Comparison of ENCODE assay signal across 11 mouse cellular contexts in the genomic region with DNA sequence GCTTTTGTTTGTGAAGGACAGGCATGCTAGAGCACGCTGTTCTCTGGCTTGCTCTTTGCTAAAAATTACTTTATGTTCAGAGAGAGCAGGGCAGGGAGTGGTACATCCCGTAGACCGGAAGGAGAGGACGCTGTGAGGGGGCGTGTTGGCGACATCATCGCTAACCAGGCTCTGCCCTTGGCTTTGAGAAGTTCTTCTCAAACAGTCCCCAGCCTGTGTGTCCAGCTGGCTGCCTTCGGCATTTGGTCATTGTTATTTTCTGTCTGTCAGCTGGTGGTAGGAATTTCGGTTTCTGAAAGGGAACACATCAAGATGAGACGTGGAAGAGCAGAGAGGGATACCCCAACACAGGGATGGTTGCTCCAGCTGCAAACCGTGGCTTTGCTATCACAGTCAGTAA. TPM values are rescaled to one million over a fixed set of nuclear protein-coding genes. Genes with fewer than 3 reads are reported as not detected.
DNase-seq lines count a peak whose midpoint lies in the region; ATAC-seq and TF ChIP-seq lines count a peak whose summit lies in the region.
"Had no signal": no experiment of that assay in that cellular context is flagged by ENCODE, and none has a peak within 500 bp of the region (broad histone marks: within the 10 kb centered on the region; RNA-seq: fewer than 3 reads in every experiment).

No protein-coding gene starts in this region.

- DNase-seq in gastrocnemius, adult 2 months, result peak; percentile 56
- no peak for DNase-seq in gastrocnemius, postnatal 10 days
- DNase-seq in brain, adult 2 months (ENCODE audit: low read depth, low spot score), result peak; percentile 39
- DNase-seq in lung, postnatal 14 days, result peak; percentile 61
- DNase-seq in cerebellum, adult 11 months, result no peak
- DNase-seq in left cerebral cortex, adult 11 months (ENCODE audit: low spot score), result no peak
- DNase-seq: cerebellum, adult 2 months had no signal

- H3K9ac ChIP-seq in heart, embryonic 16.5 days (ENCODE audit: low read length), result peak overlapping the region; percentile 53

- H3K27ac ChIP-seq in gastrocnemius, adult 2 months, result peak overlapping the region; percentile 2; the same call in 1 of the 2 replicates
- peak overlapping the region; percentile 32 for H3K27ac ChIP-seq in heart, embryonic 16.5 days (ENCODE audit: low read length)
- H3K27ac ChIP-seq: macrophage had no signal

- H3K4me1 ChIP-seq in heart, embryonic 16.5 days (ENCODE audit: control insufficient read depth, insufficient read depth, low read length), result peaks cover 25% of the 10 kb centered on the region

- peaks cover 4% of the 10 kb centered on the region for H3K9me3 ChIP-seq in heart, embryonic 16.5 days (replicated peaks; ENCODE audit: control insufficient read depth, low read length)

- intact Hi-C loops in gastrocnemius, adult 2 months (cut with DNase I), result loop anchor here (5.0 kb wide), 1 partner anchor 79 kb away; the partner anchor contains the start of gene Appl2

- no peaks in the 10 kb centered on the region for H3K36me3 ChIP-seq in heart, embryonic 16.5 days (ENCODE audit: control insufficient read depth, insufficient read depth)

- H3K4me3 ChIP-seq in gastrocnemius, adult 2 months, result peak overlapping the region; percentile 43
- peak overlapping the region; percentile 6; the same call in 1 of the 2 replicates for H3K4me3 ChIP-seq in heart, embryonic 16.5 days (ENCODE audit: low read length)
- H3K4me3 ChIP-seq: erythroblast, embryonic 14.5 days had no signal

- ATAC-seq in heart, embryonic 16.5 days (replicated peaks; ENCODE audit: extremely low read depth, insufficient read depth, low FRiP score), result no peak
- ATAC-seq in megakaryocyte progenitor cell, adult 5-6 weeks (replicated peaks; ENCODE audit: poor library complexity), result no peak

- no peaks in the 10 kb centered on the region for H3K27me3 ChIP-seq in heart, embryonic 16.5 days (ENCODE audit: control insufficient read depth, insufficient read depth, low read length)

- WGBS in heart, embryonic 16.5 days, result 42% methylated on average over 11 of the region's 11 CpGs

- peak overlapping the region; percentile 39 for H3K4me2 ChIP-seq in heart, embryonic 16.5 days (ENCODE audit: low read depth, low read length)

- no peak for TF ChIP-seq CTCF in gastrocnemius, adult 2 months (IDR thresholded peaks at IDR 0.05)

RNA-seq across cellular contexts. Expression of gene 1500009L16Rik, which starts 3.5 kb away (rescaled TPM):
- total RNA-seq in gastrocnemius, adult 2 months (2021), result 1 to 10 TPM in 1 of 2 experiments, under 1 TPM in 1; 0.89 to 1.4 TPM
- 1 to 10 TPM; 5.1 to 5.2 TPM for total RNA-seq in gastrocnemius, postnatal 10 days (2021)
- polyA plus RNA-seq in heart, embryonic 16.5 days (2015; fragmentation: Nextera tagmentation; extraction: Ambion mirVana), result 27.4 and 36.4 TPM in 2 replicates
- 0.64 and 1.2 TPM in 2 replicates for total RNA-seq in megakaryocyte progenitor cell, adult 5-6 weeks (2015)
- total RNA-seq in megakaryocyte progenitor cell, adult 5-6 weeks (2017), result 0.47 and 0.75 TPM in 2 replicates
- polyA plus RNA-seq: erythroblast, embryonic 14.5 days; macrophage had no signal

Comparison
In these comparisons a context has a peak if more than half of its experiments do, and no peak if none do; other contexts are left out.
1. DNase-seq: peak in gastrocnemius, adult 2 months (single experiment), brain, adult 2 months (single experiment) and lung, postnatal 14 days (single experiment); none in gastrocnemius, postnatal 10 days (single experiment), cerebellum, adult 11 months (single experiment) and left cerebral cortex, adult 11 months (single experiment).